Comparison of ENCODE assay signal across 27 mouse cellular contexts in the genomic region with DNA sequence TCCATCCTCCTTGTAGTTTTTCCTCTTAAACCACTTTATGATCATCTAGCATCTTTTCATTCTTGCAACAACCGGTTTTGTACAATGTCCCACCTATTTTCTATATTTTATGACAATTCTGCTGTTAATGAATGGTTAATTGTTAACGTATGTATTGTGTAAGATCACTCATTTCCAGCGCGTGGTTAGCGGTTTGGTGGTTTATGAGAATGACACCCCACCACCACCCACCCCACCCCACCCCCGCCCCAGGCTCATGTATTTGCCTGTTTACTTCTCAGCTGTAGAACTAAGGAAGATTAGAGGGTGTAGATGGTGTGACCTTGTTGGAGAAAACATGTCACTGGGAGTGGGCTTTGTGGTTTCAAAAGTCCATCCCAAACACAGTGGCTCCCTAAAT.
"Had no signal": no experiment of that assay in that cellular context is flagged by ENCODE, and none has a peak within 500 bp of the region (broad histone marks: within the 10 kb centered on the region; RNA-seq: fewer than 3 reads in every experiment).

No protein-coding gene starts in this region.

- H3K27me3 ChIP-seq: heart, embryonic 13.5 days; heart, embryonic 15.5 days; hindbrain, embryonic 13.5 days; hindbrain, embryonic 15.5 days; intestine, embryonic 15.5 days; limb, embryonic 12.5 days; liver, embryonic 13.5 days had no signal

- H3K27ac ChIP-seq: gastrocnemius, adult 2 months; heart, adult 2 months; heart, embryonic 13.5 days; heart, embryonic 15.5 days; hindbrain, embryonic 10.5 days; hindbrain, embryonic 13.5 days; hindbrain, embryonic 15.5 days; hindbrain, postnatal 0 days; intestine, embryonic 15.5 days; layer of hippocampus, adult 2 months; left cerebral cortex, adult 2 months; limb, embryonic 10.5 days; limb, embryonic 12.5 days; liver, embryonic 13.5 days had no signal

- H3K4me3 ChIP-seq: gastrocnemius, adult 2 months; heart, adult 2 months; heart, embryonic 13.5 days; heart, embryonic 15.5 days; hindbrain, embryonic 10.5 days; hindbrain, embryonic 13.5 days; hindbrain, embryonic 15.5 days; intestine, embryonic 15.5 days; layer of hippocampus, adult 2 months; left cerebral cortex, adult 2 months; limb, embryonic 10.5 days; limb, embryonic 12.5 days; liver, embryonic 13.5 days had no signal

- H3K9me3 ChIP-seq: heart, embryonic 13.5 days; heart, embryonic 15.5 days; hindbrain, embryonic 10.5 days; hindbrain, embryonic 13.5 days; hindbrain, embryonic 15.5 days; intestine, embryonic 15.5 days; limb, embryonic 10.5 days; limb, embryonic 12.5 days; liver, embryonic 13.5 days had no signal

- DNase-seq: gastrocnemius, adult 2 months; gastrocnemius, postnatal 10 days; gastrocnemius, postnatal 25 days; heart, adult 11 months; heart, adult 2 months; heart, postnatal 4 days; kidney, adult 18-20 months; kidney, adult 8-10 months; kidney, postnatal 10 days; kidney, postnatal 25 days; kidney, postnatal 4 days; liver; liver, embryonic 13.5 days had no signal

- H3K9ac ChIP-seq: heart, embryonic 13.5 days; heart, embryonic 15.5 days; hindbrain, embryonic 13.5 days; hindbrain, embryonic 15.5 days; intestine, embryonic 15.5 days; limb, embryonic 12.5 days; liver, embryonic 13.5 days had no signal

- ATAC-seq: hindbrain, postnatal 0 days; inflammation-experienced regulatory T-cells, adult 6 months; intestine, embryonic 15.5 days had no signal

- H3K4me2 ChIP-seq: heart, embryonic 11.5 days; heart, embryonic 13.5 days; heart, embryonic 15.5 days; hindbrain, embryonic 13.5 days; hindbrain, embryonic 15.5 days; intestine, embryonic 15.5 days; limb, embryonic 12.5 days; liver, embryonic 11.5 days; liver, embryonic 13.5 days had no signal

- H3K4me1 ChIP-seq: heart, embryonic 15.5 days; hindbrain, embryonic 10.5 days; hindbrain, embryonic 13.5 days; hindbrain, embryonic 15.5 days; intestine, embryonic 15.5 days; limb, embryonic 10.5 days; limb, embryonic 12.5 days; liver, embryonic 13.5 days had no signal

- H3K36me3 ChIP-seq: hindbrain, embryonic 10.5 days; hindbrain, embryonic 13.5 days; intestine, embryonic 15.5 days; limb, embryonic 10.5 days; limb, embryonic 12.5 days; liver, embryonic 13.5 days had no signal
